Mouse (Mus musculus): ENCODE data around the gene Rnpepl1.

Rnpepl1 gene
- long read RNA-seq, experiment 1, transcript Rnpepl1-201 (11 exons, 3,337 nt), result major isoform, 7 of 28 reads
- long read RNA-seq, experiment 1, partial matches to known transcripts, result 5 of 28 reads
- long read RNA-seq, experiment 1, other reads (novel, unspliced or antisense), result 15 of 28 reads
- long read RNA-seq, experiment 2, transcript Rnpepl1-201 (11 exons, 3,337 nt), result major isoform, 6 of 16 reads
- long read RNA-seq, experiment 2, partial matches to known transcripts, result 5 of 16 reads
- long read RNA-seq, experiment 2, other reads (novel, unspliced or antisense), result 5 of 16 reads

GRCm38 (mm10) chr1:92910239-92910885 is at the start of gene Rnpepl1:
Rnpepl1 (plus strand) TSS chr1:92910783.
- intact Hi-C loops (cut with DNase I), result no loop called here

GRCm38 (mm10) chr1:92861503-92861902 is 49.1 kb upstream of the Rnpepl1 start:
- intact Hi-C loops (cut with DNase I), result no loop called here

- intact Hi-C loops (cut with DNase I), result no loop called here
Observed at GRCm38 (mm10) chr1:92863268-92863667, 47.3 kb upstream of the Rnpepl1 start.

- intact Hi-C loops (cut with DNase I), result no loop called here
Observed at GRCm38 (mm10) chr1:92866170-92866569, 44.4 kb upstream of the Rnpepl1 start.

GRCm38 (mm10) chr1:92869985-92870384 is 40.6 kb upstream of the Rnpepl1 start:
- intact Hi-C loops (cut with DNase I), result no loop called here

- intact Hi-C loops (cut with DNase I), result no loop called here
Observed at GRCm38 (mm10) chr1:92872666-92873065, 37.9 kb upstream of the Rnpepl1 start.

GRCm38 (mm10) chr1:92874011-92874410 is 36.6 kb upstream of the Rnpepl1 start:
- intact Hi-C loops (cut with DNase I), result no loop called here

GRCm38 (mm10) chr1:92875360-92876111 is 35.0 kb upstream of the Rnpepl1 start:
- intact Hi-C loops (cut with DNase I), result no loop called here

- intact Hi-C loops (cut with DNase I), result no loop called here
Observed at GRCm38 (mm10) chr1:92877431-92877978, 33.1 kb upstream of the Rnpepl1 start.

- intact Hi-C loops (cut with DNase I), result no loop called here
Observed at GRCm38 (mm10) chr1:92878066-92878741, 32.4 kb upstream of the Rnpepl1 start.

- intact Hi-C loops (cut with DNase I), result no loop called here
Observed at GRCm38 (mm10) chr1:92879266-92879665, 31.3 kb upstream of the Rnpepl1 start.

- intact Hi-C loops (cut with DNase I), result no loop called here
Observed at GRCm38 (mm10) chr1:92880101-92880500, 30.5 kb upstream of the Rnpepl1 start.

- intact Hi-C loops (cut with DNase I), result no loop called here
Observed at GRCm38 (mm10) chr1:92881982-92882381, 28.6 kb upstream of the Rnpepl1 start.

GRCm38 (mm10) chr1:92888901-92889655 is 21.5 kb upstream of the Rnpepl1 start:
- intact Hi-C loops (cut with DNase I), result no loop called here

GRCm38 (mm10) chr1:92892791-92893190 is 17.8 kb upstream of the Rnpepl1 start:
- intact Hi-C loops (cut with DNase I), result no loop called here

- intact Hi-C loops (cut with DNase I), result no loop called here
Observed at GRCm38 (mm10) chr1:92893896-92894295, 16.7 kb upstream of the Rnpepl1 start.

- intact Hi-C loops (cut with DNase I), result loop anchor here (5.0 kb wide), 2 partner anchors 53 to 198 kb away; no protein-coding TSS in a partner anchor
Observed at GRCm38 (mm10) chr1:92895089-92895488, 15.5 kb upstream of the Rnpepl1 start.

GRCm38 (mm10) chr1:92902786-92903185 is 7.8 kb upstream of the Rnpepl1 start, which contains the start of gene Ankmy1:
Ankmy1 (minus strand) TSS chr1:92902906.
- intact Hi-C loops (cut with DNase I), result no loop called here

GRCm38 (mm10) chr1:92903627-92904026 is 7.0 kb upstream of the Rnpepl1 start:
- intact Hi-C loops (cut with DNase I), result no loop called here

- intact Hi-C loops (cut with DNase I), result no loop called here
Observed at GRCm38 (mm10) chr1:92905703-92906310, 4.8 kb upstream of the Rnpepl1 start.

All from adrenal gland (tissue).